ENCODE assay signal across 31 mouse cellular contexts in the genomic region with DNA sequence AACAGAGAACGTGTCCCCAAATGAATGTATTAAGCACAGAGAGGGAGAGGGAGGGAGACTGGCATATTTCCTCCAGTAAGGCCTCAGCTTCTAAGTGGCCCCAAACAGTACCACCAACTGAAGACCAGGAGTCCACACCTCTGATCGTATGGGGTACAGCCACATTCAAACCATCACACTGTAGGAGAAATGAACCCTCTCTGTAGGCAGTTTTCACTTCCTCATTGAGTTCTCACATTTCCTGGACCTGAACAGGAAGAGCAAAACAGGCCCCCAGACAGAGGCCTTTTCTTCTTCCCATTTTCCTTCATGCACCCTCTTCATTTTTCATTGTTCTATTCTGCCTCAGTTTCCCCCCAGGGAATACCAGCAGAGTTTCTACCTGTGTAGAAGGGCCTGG. TPM values are rescaled to one million over a fixed set of nuclear protein-coding genes. Genes with fewer than 3 reads are reported as not detected.
DNase-seq lines count a peak whose midpoint lies in the region; ATAC-seq and TF ChIP-seq lines count a peak whose summit lies in the region.
"Had no signal": no experiment of that assay in that cellular context is flagged by ENCODE, and none has a peak within 500 bp of the region (broad histone marks: within the 10 kb centered on the region; RNA-seq: fewer than 3 reads in every experiment).

No protein-coding gene starts in this region.

- peaks cover 6% of the 10 kb centered on the region for H3K36me3 ChIP-seq in megakaryocyte, embryonic 14.5 days (replicated peaks; ENCODE audit: low read length)
- H3K36me3 ChIP-seq in MEL (ENCODE audit: control insufficient read depth in 1 of 2, insufficient read depth in 2 of 2, low read length in 2 of 2), result peaks cover 0 to 11% of the 10 kb centered on the region in 2 experiments; a peak in 3 of 4 replicates
- no peaks in the 10 kb centered on the region for H3K36me3 ChIP-seq in kidney, embryonic 16.5 days (ENCODE audit: insufficient read depth, low read length)
- H3K36me3 ChIP-seq: embryonic facial prominence, embryonic 15.5 days; hindbrain, embryonic 12.5 days had no signal

- peaks cover 11% of the 10 kb centered on the region for H3K27me3 ChIP-seq in megakaryocyte, embryonic 14.5 days (replicated peaks)
- no peaks in the 10 kb centered on the region for H3K27me3 ChIP-seq in MEL (ENCODE audit: control insufficient read depth in 1 of 2, insufficient read depth in 2 of 2, low read length in 2 of 2)
- H3K27me3 ChIP-seq in kidney, embryonic 16.5 days (ENCODE audit: insufficient read depth, low read length), result no peaks in the 10 kb centered on the region
- H3K27me3 ChIP-seq: embryonic facial prominence, embryonic 15.5 days; heart, embryonic 12.5 days; hindbrain, embryonic 12.5 days; limb, embryonic 12.5 days; liver, embryonic 15.5 days had no signal

- ATAC-seq in megakaryocyte, adult 5-6 weeks (ENCODE audit: poor library complexity, severe bottlenecking), result no peak
- ATAC-seq in monocyte, adult 5-6 weeks (replicated peaks; ENCODE audit: insufficient number of reproducible peaks, low FRiP score, low TSS enrichment, poor library complexity, severe bottlenecking), result peak; percentile 30; the same call in 1 of the 2 replicates
- no peak for ATAC-seq in kidney, embryonic 16.5 days (ENCODE audit: low FRiP score, low TSS enrichment)
- ATAC-seq in megakaryocyte-erythroid progenitor cell, adult 5-6 weeks (replicated peaks; ENCODE audit: low FRiP score, low TSS enrichment, poor library complexity, severe bottlenecking), result no peak
- ATAC-seq: forebrain, embryonic 14.5 days; lung, postnatal 0 days; midbrain, embryonic 16.5 days had no signal

- peak overlapping the region; percentile 18 for H3K4me3 ChIP-seq in megakaryocyte, embryonic 14.5 days (replicated peaks)
- no peak overlapping the region for H3K4me3 ChIP-seq in MEL (ENCODE audit: control insufficient read depth in 1 of 2, insufficient read depth in 1 of 2, low read depth in 2 of 2, low read length in 2 of 2)
- H3K4me3 ChIP-seq in kidney, embryonic 16.5 days (ENCODE audit: low read length), result no peak overlapping the region
- H3K4me3 ChIP-seq: embryonic facial prominence, embryonic 15.5 days; heart, embryonic 12.5 days; hindbrain, embryonic 12.5 days; limb, embryonic 12.5 days; liver, embryonic 15.5 days had no signal

- no peak overlapping the region for H3K9ac ChIP-seq in MEL (ENCODE audit: control insufficient read depth, low read depth, low read length, poor library complexity, severe bottlenecking)
- H3K9ac ChIP-seq in kidney, embryonic 16.5 days (replicated peaks; ENCODE audit: low read length), result no peak overlapping the region
- H3K9ac ChIP-seq: embryonic facial prominence, embryonic 15.5 days; heart, embryonic 12.5 days; hindbrain, embryonic 12.5 days; limb, embryonic 12.5 days; liver, embryonic 15.5 days had no signal

- DNase-seq in heart, adult 11 months, result peak; percentile 90
- no peak for DNase-seq in heart, postnatal 14 days
- peak; percentile 48 for DNase-seq in MEL (ENCODE audit: low read depth, low spot score)
- DNase-seq: adrenal gland, adult 2 months; heart, adult 18-20 months; heart, postnatal 10 days; kidney, adult 8-10 months; kidney, postnatal 14 days; right cerebral cortex, adult 18-20 months; right cerebral cortex, postnatal 4 days; thymus, adult 18-20 months had no signal

- no peak overlapping the region for H3K4me2 ChIP-seq in kidney, embryonic 16.5 days (replicated peaks; ENCODE audit: low read depth, low read length)
- H3K4me2 ChIP-seq: embryonic facial prominence, embryonic 15.5 days; heart, embryonic 12.5 days; hindbrain, embryonic 12.5 days; limb, embryonic 12.5 days; liver, embryonic 15.5 days had no signal

- no peak for TF ChIP-seq POLR2A in MEL (IDR thresholded peaks at IDR 0.05; ENCODE audit: control insufficient read depth in 1 of 2, insufficient read depth in 1 of 2, low read depth in 1 of 2, low read length in 2 of 2, poor library complexity in 1 of 2)

- WGBS in kidney, embryonic 16.5 days, result 75% methylated on average over 2 of the region's 2 CpGs

- peak overlapping the region; percentile 0; the same call in 1 of the 2 replicates for H3K27ac ChIP-seq in MEL (ENCODE audit: control insufficient read depth, low read depth, low read length)
- H3K27ac ChIP-seq in kidney, embryonic 16.5 days (ENCODE audit: low read length), result no peak overlapping the region
- H3K27ac ChIP-seq: embryonic facial prominence, embryonic 15.5 days; hindbrain, embryonic 12.5 days; limb, embryonic 12.5 days; liver, embryonic 15.5 days had no signal

- TF ChIP-seq CTCF in MEL (IDR thresholded peaks at IDR 0.05 in 2 of 3, conservative IDR thresholded peaks at IDR 0.05 in 1 of 3; ENCODE audit: control insufficient read depth in 1 of 3, insufficient read depth in 1 of 3, low read depth in 2 of 3, low read length in 3 of 3, poor library complexity in 1 of 3, severe bottlenecking in 1 of 3), result no peak

- TF ChIP-seq RAD21 in MEL (IDR thresholded peaks at IDR 0.05; ENCODE audit: low read depth, low read length), result no peak

- H3K9me3 ChIP-seq in megakaryocyte, embryonic 14.5 days, result no peaks in the 10 kb centered on the region
- H3K9me3 ChIP-seq in MEL (replicated peaks; ENCODE audit: insufficient read depth, low read length), result no peaks in the 10 kb centered on the region
- H3K9me3 ChIP-seq in kidney, embryonic 16.5 days (ENCODE audit: low read length), result no peaks in the 10 kb centered on the region
- H3K9me3 ChIP-seq: embryonic facial prominence, embryonic 15.5 days; G1E; heart, embryonic 12.5 days; hindbrain, embryonic 12.5 days; limb, embryonic 12.5 days; liver, embryonic 15.5 days had no signal

- H3K79me2 ChIP-seq in MEL (ENCODE audit: control insufficient read depth, insufficient read depth, low read length, poor library complexity), result peaks cover 23% of the 10 kb centered on the region

- H3K4me1 ChIP-seq in megakaryocyte, embryonic 14.5 days, result peaks cover 48% of the 10 kb centered on the region
- peaks cover 4 to 12% of the 10 kb centered on the region in 2 experiments; a peak in 3 of 4 replicates for H3K4me1 ChIP-seq in MEL (ENCODE audit: control insufficient read depth in 1 of 2, insufficient read depth in 2 of 2, low read length in 2 of 2)
- H3K4me1 ChIP-seq in kidney, embryonic 16.5 days (ENCODE audit: insufficient read depth, low read length), result peaks cover 20% of the 10 kb centered on the region

- intact Hi-C loops in heart, postnatal 14 days (cut with DNase I), result loop anchor here (5.0 kb wide), 1 partner anchor 115 kb away; no protein-coding TSS in a partner anchor

- no peak for TF ChIP-seq EP300 in MEL (IDR thresholded peaks at IDR 0.05; ENCODE audit: low read depth in 1 of 2, low read length in 2 of 2)

RNA-seq across cellular contexts. Expression of a gene that starts 2.6 kb away (rescaled TPM):
- 10 to 100 TPM; 80.2 to 82.8 TPM for total RNA-seq in heart, postnatal 14 days (2021)
- polyA plus RNA-seq in megakaryocyte, embryonic 14.5 days (2012; ENCODE audit: insufficient read depth, low replicate concordance), result 153 and 336 TPM in 2 replicates
- total RNA-seq in megakaryocyte, adult 5-6 weeks (2015), result 56.6 and 62.8 TPM in 2 replicates
- 33.2 and 37.8 TPM in 2 replicates for total RNA-seq in megakaryocyte, adult 5-6 weeks (2017)
- total RNA-seq in MEL (2012; rRNA removed), result 55.5 and 58.5 TPM in 2 replicates
- polyA plus RNA-seq in MEL (2012; ENCODE audit: insufficient read depth in 1 of 2, insufficient read length in 2 of 2, low read depth in 1 of 2, low replicate concordance in 2 of 2, missing spikeins in 1 of 2), result 100 to 1,000 TPM in 1 of 2 experiments, 10 to 100 TPM in 1; 62.4 to 102 TPM
- total RNA-seq in monocyte, adult 5-6 weeks (2017), result 42.6 to 53.9 TPM (median 51.1 TPM) in 3 replicates
- 90.9 and 94.6 TPM in 2 replicates for polyA plus RNA-seq in kidney, embryonic 16.5 days (2015; fragmentation: Nextera tagmentation; extraction: Ambion mirVana)
- 45.9 and 70.1 TPM in 2 replicates for total RNA-seq in megakaryocyte-erythroid progenitor cell, adult 5-6 weeks (2014; fragmentation: Nextera tagmentation)
- total RNA-seq in megakaryocyte-erythroid progenitor cell, adult 5-6 weeks (2017), result 31.1 and 37.3 TPM in 2 replicates

RNA-seq across cellular contexts. Expression of a gene that starts 10.3 kb away (rescaled TPM):
- under 1 TPM; 0.41 to 0.55 TPM for total RNA-seq in heart, postnatal 14 days (2021)
- polyA plus RNA-seq in megakaryocyte, embryonic 14.5 days (2012; ENCODE audit: insufficient read depth, low replicate concordance), result 114 TPM in 1 of 2 replicates, not detected in the other
- 90.8 and 107 TPM in 2 replicates for total RNA-seq in megakaryocyte, adult 5-6 weeks (2015)
- 79.2 and 97.6 TPM in 2 replicates for total RNA-seq in megakaryocyte, adult 5-6 weeks (2017)
- total RNA-seq in MEL (2012; rRNA removed), result not detected in 2 replicates
- not detected for polyA plus RNA-seq in MEL (2012; ENCODE audit: insufficient read depth in 1 of 2, insufficient read length in 2 of 2, low read depth in 1 of 2, low replicate concordance in 2 of 2, missing spikeins in 1 of 2)
- total RNA-seq in monocyte, adult 5-6 weeks (2017), result 221 to 583 TPM (median 515 TPM) in 3 replicates
- polyA plus RNA-seq in kidney, embryonic 16.5 days (2015; fragmentation: Nextera tagmentation; extraction: Ambion mirVana), result 2.8 and 4.7 TPM in 2 replicates
- not detected in 2 replicates for total RNA-seq in megakaryocyte-erythroid progenitor cell, adult 5-6 weeks (2014; fragmentation: Nextera tagmentation)
- total RNA-seq in megakaryocyte-erythroid progenitor cell, adult 5-6 weeks (2017), result not detected in 2 replicates
- total RNA-seq: common myeloid progenitor, adult 5-6 weeks; G1E; gastrocnemius, adult 8-10 months; left cerebral cortex, postnatal 14 days had no signal
- polyA plus RNA-seq: forebrain, embryonic 14.5 days; frontal cortex, adult 2 months; G1E; hindbrain, embryonic 12.5 days; limb, embryonic 12.5 days; midbrain, embryonic 16.5 days had no signal

RNA-seq across cellular contexts. Expression of a gene that starts 13.8 kb away (rescaled TPM):
- not detected for total RNA-seq in heart, postnatal 14 days (2021)
- polyA plus RNA-seq in megakaryocyte, embryonic 14.5 days (2012; ENCODE audit: insufficient read depth, low replicate concordance), result not detected in 2 replicates
- not detected in 2 replicates for total RNA-seq in megakaryocyte, adult 5-6 weeks (2015)
- not detected in 2 replicates for total RNA-seq in megakaryocyte, adult 5-6 weeks (2017)
- not detected in 2 replicates for total RNA-seq in MEL (2012; rRNA removed)
- polyA plus RNA-seq in MEL (2012; ENCODE audit: insufficient read depth in 1 of 2, insufficient read length in 2 of 2, low read depth in 1 of 2, low replicate concordance in 2 of 2, missing spikeins in 1 of 2), result not detected
- total RNA-seq in monocyte, adult 5-6 weeks (2017), result not detected in 3 replicates
- polyA plus RNA-seq in kidney, embryonic 16.5 days (2015; fragmentation: Nextera tagmentation; extraction: Ambion mirVana), result 1.1 TPM in 1 of 2 replicates, not detected in the other
- not detected in 2 replicates for total RNA-seq in megakaryocyte-erythroid progenitor cell, adult 5-6 weeks (2014; fragmentation: Nextera tagmentation)
- total RNA-seq in megakaryocyte-erythroid progenitor cell, adult 5-6 weeks (2017), result not detected in 2 replicates
- total RNA-seq: common myeloid progenitor, adult 5-6 weeks; G1E; gastrocnemius, adult 8-10 months; heart, adult 18-20 months; heart, postnatal 10 days; left cerebral cortex, postnatal 14 days had no signal
- polyA plus RNA-seq: embryonic facial prominence, embryonic 15.5 days; forebrain, embryonic 14.5 days; frontal cortex, adult 2 months; G1E; heart, embryonic 12.5 days; hindbrain, embryonic 12.5 days; limb, embryonic 12.5 days; lung, postnatal 0 days; midbrain, embryonic 16.5 days; neural tube, embryonic 14.5 days; stomach, embryonic 14.5 days had no signal

RNA-seq across cellular contexts. Expression of a gene that starts 13.8 kb away (rescaled TPM):
- total RNA-seq in heart, postnatal 14 days (2021), result not detected
- 7.1 and 10.7 TPM in 2 replicates for polyA plus RNA-seq in megakaryocyte, embryonic 14.5 days (2012; ENCODE audit: insufficient read depth, low replicate concordance)
- not detected in 2 replicates for total RNA-seq in megakaryocyte, adult 5-6 weeks (2015)
- 0.04 TPM in 1 of 2 replicates, not detected in the other for total RNA-seq in megakaryocyte, adult 5-6 weeks (2017)
- total RNA-seq in MEL (2012; rRNA removed), result not detected in 2 replicates
- not detected for polyA plus RNA-seq in MEL (2012; ENCODE audit: insufficient read depth in 1 of 2, insufficient read length in 2 of 2, low read depth in 1 of 2, low replicate concordance in 2 of 2, missing spikeins in 1 of 2)
- 0.48 TPM in 1 of 3 replicates, not detected in the others for total RNA-seq in monocyte, adult 5-6 weeks (2017)
- polyA plus RNA-seq in kidney, embryonic 16.5 days (2015; fragmentation: Nextera tagmentation; extraction: Ambion mirVana), result 1.6 and 2.2 TPM in 2 replicates
- not detected in 2 replicates for total RNA-seq in megakaryocyte-erythroid progenitor cell, adult 5-6 weeks (2014; fragmentation: Nextera tagmentation)
- not detected in 2 replicates for total RNA-seq in megakaryocyte-erythroid progenitor cell, adult 5-6 weeks (2017)
- total RNA-seq: common myeloid progenitor, adult 5-6 weeks; gastrocnemius, adult 8-10 months; heart, adult 18-20 months; heart, postnatal 10 days; left cerebral cortex, postnatal 14 days had no signal
- polyA plus RNA-seq: forebrain, embryonic 14.5 days; frontal cortex, adult 2 months; hindbrain, embryonic 12.5 days; limb, embryonic 12.5 days; midbrain, embryonic 16.5 days had no signal

RNA-seq across cellular contexts. Expression of a gene that starts 25.0 kb away (rescaled TPM):
- total RNA-seq in heart, postnatal 14 days (2021), result 1 to 10 TPM; 2.2 to 8.9 TPM
- 31.2 and 454 TPM in 2 replicates for polyA plus RNA-seq in megakaryocyte, embryonic 14.5 days (2012; ENCODE audit: insufficient read depth, low replicate concordance)
- total RNA-seq in megakaryocyte, adult 5-6 weeks (2015), result 3.8 and 7.8 TPM in 2 replicates
- 4.2 and 15.8 TPM in 2 replicates for total RNA-seq in megakaryocyte, adult 5-6 weeks (2017)
- not detected in 2 replicates for total RNA-seq in MEL (2012; rRNA removed)
- polyA plus RNA-seq in MEL (2012; ENCODE audit: insufficient read depth in 1 of 2, insufficient read length in 2 of 2, low read depth in 1 of 2, low replicate concordance in 2 of 2, missing spikeins in 1 of 2), result under 1 TPM in 1 of 2 experiments, not detected in 1; 0.35 TPM
- 10.9 to 16.5 TPM (median 12.4 TPM) in 3 replicates for total RNA-seq in monocyte, adult 5-6 weeks (2017)
- polyA plus RNA-seq in kidney, embryonic 16.5 days (2015; fragmentation: Nextera tagmentation; extraction: Ambion mirVana), result 13.4 and 16.1 TPM in 2 replicates
- total RNA-seq in megakaryocyte-erythroid progenitor cell, adult 5-6 weeks (2014; fragmentation: Nextera tagmentation), result 2.3 and 3.6 TPM in 2 replicates
- 15.4 TPM in 1 of 2 replicates, not detected in the other for total RNA-seq in megakaryocyte-erythroid progenitor cell, adult 5-6 weeks (2017)

Comparison
In these comparisons a context has a peak if more than half of its experiments do, and no peak if none do; other contexts are left out.
1. DNase-seq: peak in heart, adult 11 months (single experiment) and MEL (single experiment); none in heart, postnatal 14 days (0 of 2).
2. RNA of a gene that starts 10.3 kb away (total RNA-seq): 221 to 583 TPM in monocyte, adult 5-6 weeks and 79.2 to 107 TPM in megakaryocyte, adult 5-6 weeks; 0.41 to 0.55 TPM in heart, postnatal 14 days, not detected in MEL and not detected in megakaryocyte-erythroid progenitor cell, adult 5-6 weeks; every median in the first group is over 10 times any median in the second.